Mouse (Mus musculus) bone marrow, adult 2 months (tissue): ENCODE measurements around the gene Olfr1116. TPM values are rescaled to one million over a fixed set of nuclear protein-coding genes. Genes with fewer than 3 reads are reported as not detected.
"Not testable (repeated sequence)": the region's sequence is repeated elsewhere in the genome, so short reads cannot be mapped to it uniquely, and the experiment has no call there.

ENCODE experiments used
- H3K27ac ChIP-seq: fragments of 200-500 bp; 2 replicates; pipeline ENCODE4 v1.5.1; 2012; ENCODE audit warnings: low read depth, mild to moderate bottlenecking, control low read depth, inconsistent platforms, low read length; ENCODE audit not compliant: control insufficient read depth, poor library complexity, insufficient read depth
- H3K4me1 ChIP-seq: fragments of 200-500 bp; 2 replicates; pipeline ENCODE4 v1.6.1; 2011; ENCODE audit warnings: low read length; ENCODE audit not compliant: control insufficient read depth, insufficient read depth
- H3K4me3 ChIP-seq: fragments of 200-500 bp; replicated peaks from 2 replicates; pipeline ENCODE3; 2011; ENCODE audit warnings: mild to moderate bottlenecking, low read depth, low read length, control low read depth; ENCODE audit not compliant: control insufficient read depth
- CTCF ChIP-seq: fragments of 200-500 bp; IDR thresholded peaks from 2 replicates; pipeline ENCODE4 v1.5.1; 2011; ENCODE audit warnings: low read length, control low read depth; ENCODE audit not compliant: control insufficient read depth, insufficient read depth
- POLR2A ChIP-seq: fragments of 200-500 bp; IDR thresholded peaks from 2 replicates; pipeline ENCODE4 v1.6.1; 2011; ENCODE audit warnings: low read depth, mild to moderate bottlenecking, control low read depth, low read length, borderline replicate concordance; ENCODE audit not compliant: control insufficient read depth
- WGBS: fragments of 180-500 bp; shearing (Covaris S2); methylation state at CpG from one replicate; pipeline ENCODE4 v1.1.7; 2018; 5-methylcytosine and 5-hydroxymethylcytosine counted together
- polyA plus RNA-seq: library from polyadenylated mRNA; stranded (reverse); fragments of >200 nt; gene quantifications from 2 replicates; pipeline ENCODE4 v1.2.4, GENCODE M21; 2011; ENCODE audit warnings: low replicate concordance; ENCODE audit not compliant: missing spikeins, insufficient read depth, insufficient read length

The Olfr1116 gene
- 0.13 TPM in 1 of 2 replicates, not detected in the other for polyA plus RNA-seq

- no peak for TF ChIP-seq CTCF
- no peak for TF ChIP-seq POLR2A
- no peak within 1 kb of the TSS for H3K27ac ChIP-seq
- 64% methylated on average over 1 of the region's 1 CpGs for WGBS
- no peak within 1 kb of the TSS for H3K4me3 ChIP-seq
- no peaks in the 10 kb centered on the region for H3K4me1 ChIP-seq
Measured at GRCm38 (mm10) chr2:87267234-87267633, at the start of gene Olfr1116. Olfr1116 (plus strand) TSS chr2:87267534.

DNA sequence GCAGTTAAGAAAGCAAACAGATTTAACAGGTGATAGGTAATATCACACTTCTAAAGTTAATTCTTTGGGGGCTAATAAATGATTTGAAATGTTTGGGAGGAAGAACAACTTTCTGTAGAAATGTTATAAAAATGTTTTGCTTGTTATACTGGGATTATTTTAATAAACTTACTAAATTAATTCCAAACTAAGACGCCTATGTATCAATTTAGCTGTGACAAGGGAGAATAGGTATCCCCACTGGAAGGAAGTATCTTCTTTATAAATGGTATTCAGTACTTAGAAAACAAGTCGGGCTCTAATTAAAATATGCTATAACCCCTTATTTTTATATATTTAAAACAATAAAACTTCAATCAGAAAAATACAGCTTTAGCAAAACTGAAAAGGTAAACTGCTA, 19.6 kb upstream of the Olfr1116 start, which contains the start of gene Olfr1115:
TSS of gene Olfr1115 (plus strand) at position 301 of the 400 bp plus-strand sequence.
- no peak for TF ChIP-seq CTCF
- TF ChIP-seq POLR2A: no peak
- Histone ChIP-seq H3K27ac (no peak within 1 kb of the TSS), H3K4me3 (no peak within 1 kb of the TSS), H3K4me1 (no peaks in the 10 kb centered on the region)
- 62% methylated on average over 2 of the region's 2 CpGs for WGBS

DNA sequence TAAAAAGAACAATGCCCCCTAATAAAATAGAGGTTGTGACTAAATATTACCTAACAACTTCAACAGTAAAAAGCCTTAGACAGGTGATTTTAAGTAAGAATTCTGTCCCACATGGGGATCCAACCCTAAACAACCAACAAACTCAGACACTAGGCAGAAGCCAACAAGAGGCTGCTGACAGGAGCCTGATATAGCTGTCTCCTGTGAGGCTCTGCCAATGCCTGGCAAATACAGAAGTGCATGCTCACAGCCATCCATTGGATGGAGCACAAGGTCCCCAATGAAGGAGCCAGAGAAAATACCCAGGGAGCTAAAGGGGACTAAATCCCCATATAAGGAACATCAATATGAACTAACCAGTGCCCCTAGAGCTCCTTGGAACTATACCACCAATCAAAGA, 26.6 kb downstream of the Olfr1116 start:
- not testable (repeated sequence) for H3K27ac ChIP-seq, H3K4me1 ChIP-seq, H3K4me3 ChIP-seq

DNA sequence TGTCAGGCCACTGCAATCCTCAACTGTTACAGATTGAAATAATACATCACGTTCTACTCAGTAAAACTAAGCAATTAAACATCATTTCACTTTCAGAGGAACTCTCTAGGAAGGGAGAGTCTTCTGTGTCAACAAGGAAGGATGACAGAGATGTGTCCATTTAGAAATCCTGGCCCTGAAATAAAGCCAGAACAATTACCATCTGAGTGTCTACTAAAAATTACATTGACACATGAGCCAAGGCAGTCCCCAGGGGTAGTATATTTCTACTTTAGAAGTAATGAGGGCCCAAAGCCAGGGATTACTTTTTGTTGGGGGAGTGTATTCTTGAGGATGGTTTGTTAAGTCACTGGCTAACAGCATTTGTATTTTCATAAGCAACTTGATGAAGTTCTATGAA, 39.9 kb downstream of the Olfr1116 start, which contains the start of gene Olfr1118:
TSS of gene Olfr1118 (plus strand) at position 301 of the 400 bp plus-strand sequence.
- TF ChIP-seq CTCF (no peak), POLR2A (no peak)
- WGBS: 51% methylated on average over 1 of the region's 1 CpGs
- Histone ChIP-seq H3K4me1 (no peaks in the 10 kb centered on the region), H3K27ac (no peak within 1 kb of the TSS), H3K4me3 (no peak within 1 kb of the TSS)

Other genes with a start within 250 kb of the Olfr1116 start
- not detected in 2 replicates for gene Olfr1104, start 240.5 kb upstream of the Olfr1116 start, polyA plus RNA-seq
- gene Olfr1105, start 231.0 kb upstream of the Olfr1116 start, polyA plus RNA-seq: not detected in 2 replicates
- not detected in 2 replicates for gene Olfr1106, start 215.3 kb upstream of the Olfr1116 start, polyA plus RNA-seq
- 0.36 TPM in 1 of 2 replicates, not detected in the other for gene Olfr1107, start 191.7 kb upstream of the Olfr1116 start, polyA plus RNA-seq
- 1.5 and 2.4 TPM in 2 replicates for gene Olfr1109, start 171.5 kb upstream of the Olfr1116 start, polyA plus RNA-seq
- not detected in 2 replicates for gene Olfr259, start 153.0 kb upstream of the Olfr1116 start, polyA plus RNA-seq
- not detected in 2 replicates for gene Olfr1110, start 127.2 kb upstream of the Olfr1116 start, polyA plus RNA-seq
- not detected in 2 replicates for gene Olfr1111, start 114.9 kb upstream of the Olfr1116 start, polyA plus RNA-seq
- gene Olfr1112, start 79.7 kb upstream of the Olfr1116 start, polyA plus RNA-seq: 1.6 TPM in 1 of 2 replicates, not detected in the other
- gene Olfr1113, start 58.6 kb upstream of the Olfr1116 start, polyA plus RNA-seq: not detected in 2 replicates
- gene Olfr1115, start 19.5 kb upstream of the Olfr1116 start, polyA plus RNA-seq: not detected in 2 replicates
- gene Olfr1118, start 40.0 kb downstream of the Olfr1116 start, polyA plus RNA-seq: not detected in 2 replicates
- not detected in 2 replicates for gene Olfr1120, start 87.3 kb downstream of the Olfr1116 start, polyA plus RNA-seq
- gene Olfr1121, start 102.4 kb downstream of the Olfr1116 start, polyA plus RNA-seq: not detected in 2 replicates
- gene Olfr1122, start 118.3 kb downstream of the Olfr1116 start, polyA plus RNA-seq: not detected in 2 replicates
- not detected in 2 replicates for gene Olfr1123, start 149.1 kb downstream of the Olfr1116 start, polyA plus RNA-seq
- 0.79 and 1.2 TPM in 2 replicates for gene Olfr1124, start 162.7 kb downstream of the Olfr1116 start, polyA plus RNA-seq
- not detected in 2 replicates for gene Olfr1126, start 186.4 kb downstream of the Olfr1116 start, polyA plus RNA-seq
- gene Pramel7, start 229.6 kb downstream of the Olfr1116 start, polyA plus RNA-seq: not detected in 2 replicates
- 1.5 TPM in 1 of 2 replicates, not detected in the other for gene Pramel6, start 239.0 kb downstream of the Olfr1116 start, polyA plus RNA-seq